Mouse (Mus musculus): ENCODE results near the gene Tmem123. TPM values are rescaled to one million over a fixed set of nuclear protein-coding genes. Genes with fewer than 3 reads are reported as not detected.
A peak's percentile ranks its signal among the peaks of the same experiment; 100 is the strongest.

Tmem123 gene
- total RNA-seq, 2 experiments from 2014 or later, result 9.3 to 10.9 TPM

- Histone ChIP-seq H3K27ac (no peak overlapping the region), H3K4me3 (no peak overlapping the region; the same call in 1 of the 2 replicates)
- intact Hi-C loops (cut with DNase I), result loop anchor here (2.0 to 10.0 kb wide), 5 partner anchors 71 to 651 kb away; partner anchors contain the start of genes Cep126, Cfap300, Dcun1d5 and Dync2h1
- no peak for TF ChIP-seq CTCF (IDR thresholded peaks at IDR 0.05)
- DNase-seq (ENCODE audit: extremely low spot score in 1 of 2, low spot score in 2 of 2), result no peak
Observed at GRCm38 (mm10) chr9:7835302-7835701, 71.5 kb downstream of the Tmem123 start.

GRCm38 (mm10) chr9:7836331-7836730, 72.5 kb downstream of the Tmem123 start:
- H3K27ac ChIP-seq, result peak overlapping the region; percentile 100
- DNase-seq (ENCODE audit: extremely low spot score in 1 of 2, low spot score in 2 of 2), result peak; percentile 45 to 46
- no peak for TF ChIP-seq CTCF (IDR thresholded peaks at IDR 0.05)
- H3K4me3 ChIP-seq, result peak overlapping the region; percentile 90
- intact Hi-C loops (cut with DNase I), result loop anchor here (5.0 to 10.0 kb wide), 4 partner anchors 116 to 652 kb away; partner anchors contain the start of genes Cep126, Cfap300, Dcun1d5 and Dync2h1

GRCm38 (mm10) chr9:7836905-7837805, 73.3 kb downstream of the Tmem123 start, which contains the start of gene Birc2:
Birc2 (minus strand) TSS chr9:7837064.
- peak within 1 kb of the TSS; percentile 100 for H3K27ac ChIP-seq
- TF ChIP-seq CTCF (IDR thresholded peaks at IDR 0.05), result no peak
- intact Hi-C loops (cut with DNase I), result loop anchor here (5.0 to 10.0 kb wide), 4 partner anchors 115 to 652 kb away; partner anchors contain the start of genes Cep126, Cfap300, Dcun1d5 and Dync2h1
- peak within 1 kb of the TSS; percentile 90 for H3K4me3 ChIP-seq
- peak; percentile 95 to 96 for DNase-seq (ENCODE audit: extremely low spot score in 1 of 2, low spot score in 2 of 2)

- TF ChIP-seq CTCF (IDR thresholded peaks at IDR 0.05), result no peak
- intact Hi-C loops (cut with DNase I), result loop anchor here (5.0 to 10.0 kb wide), 4 partner anchors 114 to 653 kb away; partner anchors contain the start of genes Cep126, Cfap300, Dcun1d5 and Dync2h1
- no peak for DNase-seq (ENCODE audit: extremely low spot score in 1 of 2, low spot score in 2 of 2)
- peak overlapping the region; percentile 100 for H3K27ac ChIP-seq
- peak overlapping the region; percentile 90 for H3K4me3 ChIP-seq
Observed at GRCm38 (mm10) chr9:7837806-7838440, 74.1 kb downstream of the Tmem123 start.

GRCm38 (mm10) chr9:7841221-7841620, 77.4 kb downstream of the Tmem123 start:
- no peak for TF ChIP-seq CTCF (IDR thresholded peaks at IDR 0.05)
- intact Hi-C loops (cut with DNase I), result no loop called here
- DNase-seq (ENCODE audit: extremely low spot score in 1 of 2, low spot score in 2 of 2), result no peak
- Histone ChIP-seq H3K4me3 (no peak overlapping the region), H3K27ac (no peak overlapping the region)

Small RNAs within 50 kb of the gene (microRNA-seq; reads per million reads assigned to microRNA genes)
- 0.24 reads per million in 2 experiments for gene Mir5618

Other genes starting within 250 kb of the Tmem123 start
- gene Mmp8, start 205.6 kb upstream of the Tmem123 start, total RNA-seq (2021), result under 1 TPM in 1 of 2 experiments, not detected in 1; 0.14 TPM
- not detected for gene Mmp27, start 192.6 kb upstream of the Tmem123 start, total RNA-seq (2021)
- not detected for gene Mmp20, start 135.8 kb upstream of the Tmem123 start, total RNA-seq (2021)
- not detected for gene Mmp7, start 72.0 kb upstream of the Tmem123 start, total RNA-seq (2021)
- 10 to 100 TPM; 31.0 to 38.1 TPM for gene Birc2, start 73.0 kb downstream of the Tmem123 start, total RNA-seq (2021)
- 1 to 10 TPM; 2.9 to 3.9 TPM for gene Birc3, start 109.1 kb downstream of the Tmem123 start, total RNA-seq (2021)
- 10 to 100 TPM; 16.1 to 17.5 TPM for gene Yap1, start 240.6 kb downstream of the Tmem123 start, total RNA-seq (2021)

Measured in left cerebral cortex, adult 2 months (tissue).